Mouse (Mus musculus) thymus, postnatal 4 days (tissue): ENCODE results near the gene Olfr1448.
"Not testable (repeated sequence)": the region's sequence is repeated elsewhere in the genome, so short reads cannot be mapped to it uniquely, and the experiment has no call there.

Experiments
- DNase-seq: peaks from one replicate; pipeline ENCODE4 v3.0.0; 2021

Gene Olfr1448

GRCm38 (mm10) chr19:12924319-12924718 lies at the start of gene Olfr1448:
Gene Olfr1448, minus strand, starts transcription at chr19:12924419.
- DNase-seq: no peak

GRCm38 (mm10) chr19:12970082-12970481 lies 45.9 kb upstream of the Olfr1448 start:
- DNase-seq: not testable (repeated sequence)

- DNase-seq: no peak
Measured at GRCm38 (mm10) chr19:12949958-12950357, 25.7 kb upstream of the Olfr1448 start, which contains the start of gene Olfr1450. Gene Olfr1450, plus strand, starts transcription at chr19:12950258.

GRCm38 (mm10) chr19:12930540-12930939 lies 6.3 kb upstream of the Olfr1448 start, which contains the start of gene Olfr1449:
Gene Olfr1449, plus strand, starts transcription at chr19:12930840.
- DNase-seq: no peak

GRCm38 (mm10) chr19:12903643-12904042 lies 20.6 kb downstream of the Olfr1448 start, which contains the start of gene Olfr1447:
Gene Olfr1447, minus strand, starts transcription at chr19:12903743.
- no peak for DNase-seq

GRCm38 (mm10) chr19:12893424-12893823 lies 30.8 kb downstream of the Olfr1448 start, which contains the start of gene Olfr1446:
Gene Olfr1446, minus strand, starts transcription at chr19:12893524.
- no peak for DNase-seq

- DNase-seq: no peak
Measured at GRCm38 (mm10) chr19:12883555-12883954, 40.7 kb downstream of the Olfr1448 start, which contains the start of gene Olfr1445. Gene Olfr1445, plus strand, starts transcription at chr19:12883855.
